ENCODE assay signal across 9 mouse cellular contexts in genomic region chr11:43643180-43643591, GRCm38 (mm10). TPM values are rescaled to one million over a fixed set of nuclear protein-coding genes. Genes with fewer than 3 reads are reported as not detected.
A peak's percentile ranks its signal among the peaks of the same experiment; 100 is the strongest.
DNase-seq lines count a peak whose midpoint lies in the region; ATAC-seq and TF ChIP-seq lines count a peak whose summit lies in the region.
"Had no signal": no experiment of that assay in that cellular context is flagged by ENCODE, and none has a peak within 500 bp of the region (broad histone marks: within the 10 kb centered on the region; RNA-seq: fewer than 3 reads in every experiment).

No protein-coding gene starts in this region.

- H3K27ac ChIP-seq in hindbrain, embryonic 13.5 days, result peak overlapping the region; percentile 78
- peak overlapping the region; percentile 48 for H3K27ac ChIP-seq in midbrain, embryonic 11.5 days (ENCODE audit: low read depth, low read length)
- H3K27ac ChIP-seq in stomach, embryonic 14.5 days (ENCODE audit: low read length), result peak overlapping the region; percentile 18; the same call in 1 of the 2 replicates

- H3K36me3 ChIP-seq in C2C12 (ENCODE audit: control insufficient read depth, insufficient read depth), result no peaks in the 10 kb centered on the region
- no peaks in the 10 kb centered on the region for H3K36me3 ChIP-seq in hindbrain, embryonic 13.5 days
- H3K36me3 ChIP-seq in midbrain, embryonic 11.5 days (ENCODE audit: control insufficient read depth, insufficient read depth, low read length), result no peaks in the 10 kb centered on the region
- no peaks in the 10 kb centered on the region for H3K36me3 ChIP-seq in stomach, embryonic 14.5 days (ENCODE audit: control insufficient read depth, insufficient read depth, low read length)

- ATAC-seq in hindbrain, embryonic 13.5 days (ENCODE audit: low FRiP score), result peak; percentile 91
- ATAC-seq in midbrain, embryonic 11.5 days (ENCODE audit: low FRiP score), result peak; percentile 59
- peak; percentile 78 for ATAC-seq in stomach, embryonic 14.5 days (ENCODE audit: insufficient number of reproducible peaks, insufficient read depth, low FRiP score, low read depth)

- no peak overlapping the region for H3ac ChIP-seq in C2C12 (ENCODE audit: control insufficient read depth, insufficient read length, low read depth)

- H3K27me3 ChIP-seq in C2C12 (ENCODE audit: control insufficient read depth, insufficient read depth, insufficient read length), result no peaks in the 10 kb centered on the region
- no peaks in the 10 kb centered on the region for H3K27me3 ChIP-seq in hindbrain, embryonic 13.5 days
- H3K27me3 ChIP-seq in midbrain, embryonic 11.5 days (ENCODE audit: control insufficient read depth, insufficient read depth, low read length), result no peaks in the 10 kb centered on the region
- H3K27me3 ChIP-seq in stomach, embryonic 14.5 days (ENCODE audit: control insufficient read depth, insufficient read depth, low read length), result no peaks in the 10 kb centered on the region

- no peak for TF ChIP-seq CTCF in C2C12 (IDR thresholded peaks at IDR 0.05; ENCODE audit: control insufficient read depth, insufficient read depth, insufficient read length)

- H3K4me2 ChIP-seq in hindbrain, embryonic 13.5 days, result 0 out of 2 replicates have a peak overlapping the region, but pooled peaks have one; percentile 6
- H3K4me2 ChIP-seq in midbrain, embryonic 11.5 days, result no peak overlapping the region
- no peak overlapping the region for H3K4me2 ChIP-seq in stomach, embryonic 14.5 days (replicated peaks; ENCODE audit: low read depth, low read length)

- H3K9me3 ChIP-seq in hindbrain, embryonic 13.5 days, result no peaks in the 10 kb centered on the region
- H3K9me3 ChIP-seq in midbrain, embryonic 11.5 days (ENCODE audit: control insufficient read depth, low read length), result no peaks in the 10 kb centered on the region
- H3K9me3 ChIP-seq in stomach, embryonic 14.5 days (ENCODE audit: control insufficient read depth, low read depth, low read length), result no peaks in the 10 kb centered on the region

- 16% methylated on average over 2 of the region's 2 CpGs for WGBS in hindbrain, embryonic 13.5 days
- WGBS in midbrain, embryonic 11.5 days, result 44% methylated on average over 2 of the region's 2 CpGs
- WGBS in stomach, embryonic 14.5 days, result 34% methylated on average over 2 of the region's 2 CpGs

- peak; percentile 74 for DNase-seq in brain, adult 2 months (ENCODE audit: low read depth, low spot score)
- peak; percentile 74 to 76 for DNase-seq in frontal cortex, postnatal 14 days (ENCODE audit: low spot score in 2 of 2)
- peak; percentile 89 to 91 for DNase-seq in layer of hippocampus, postnatal 10 days (ENCODE audit: low spot score in 2 of 2)
- DNase-seq in midbrain, embryonic 11.5 days (ENCODE audit: low spot score, missing footprints), result no peak
- no peak for DNase-seq in c-Kit-positive CD71-positive TER-119-positive erythroid progenitor cells, embryonic 14.5 days (ENCODE audit: low spot score)

- H3K4me1 ChIP-seq in hindbrain, embryonic 13.5 days (replicated peaks), result peaks cover 19% of the 10 kb centered on the region
- H3K4me1 ChIP-seq in midbrain, embryonic 11.5 days (ENCODE audit: control insufficient read depth, insufficient read depth, low read length), result peaks cover 9% of the 10 kb centered on the region
- H3K4me1 ChIP-seq in stomach, embryonic 14.5 days (ENCODE audit: control insufficient read depth, insufficient read depth, low read length), result peaks cover 8% of the 10 kb centered on the region; the same call in 1 of the 2 replicates

- H3K79me2 ChIP-seq in C2C12 (ENCODE audit: control insufficient read depth, insufficient read depth), result no peaks in the 10 kb centered on the region

- no peak overlapping the region for H3K4me3 ChIP-seq in C2C12 (ENCODE audit: insufficient read depth, poor library complexity, severe bottlenecking)
- H3K4me3 ChIP-seq in hindbrain, embryonic 13.5 days, result no peak overlapping the region
- H3K4me3 ChIP-seq in midbrain, embryonic 11.5 days (ENCODE audit: low read depth, low read length), result no peak overlapping the region
- no peak overlapping the region for H3K4me3 ChIP-seq in stomach, embryonic 14.5 days (ENCODE audit: low read depth, low read length)

- no peaks in the 10 kb centered on the region for H3K79me3 ChIP-seq in C2C12 (ENCODE audit: low read depth)

- H3K9ac ChIP-seq in hindbrain, embryonic 13.5 days, result no peak overlapping the region
- no peak overlapping the region; the same call in 1 of the 2 replicates for H3K9ac ChIP-seq in midbrain, embryonic 11.5 days (ENCODE audit: low read length)
- no peak overlapping the region for H3K9ac ChIP-seq in stomach, embryonic 14.5 days (replicated peaks; ENCODE audit: low read depth, low read length)

TF ChIP-seq in C2C12, 6 proteins besides CTCF, POLR2A, EP300 and RAD21:
- TF ChIP-seq MAX (IDR thresholded peaks at IDR 0.05) (no peak), CEBPB (IDR thresholded peaks at IDR 0.05; ENCODE audit: low read depth) (peak; percentile 57)

RNA-seq across cellular contexts. Expression of gene Pwwp2a, which starts 38.6 kb away (rescaled TPM):
- 6.2 TPM for polyA plus RNA-seq in C2C12 (2012; fragmentation: generic; extraction: Trizol)
- polyA plus RNA-seq in hindbrain, embryonic 13.5 days (2015; fragmentation: Nextera tagmentation; extraction: Ambion mirVana), result 33.4 and 36.3 TPM in 2 replicates
- 10 to 100 TPM; 66.0 to 70.0 TPM for total RNA-seq in layer of hippocampus, postnatal 10 days (2021)
- polyA plus RNA-seq in midbrain, embryonic 11.5 days (2014; fragmentation: Nextera tagmentation; extraction: Ambion mirVana), result 42.8 and 44.8 TPM in 2 replicates
- 39.5 and 40.0 TPM in 2 replicates for polyA plus RNA-seq in stomach, embryonic 14.5 days (2014; fragmentation: Nextera tagmentation; extraction: Ambion mirVana)

RNA-seq across cellular contexts. Expression of gene Fabp6, which starts 41.8 kb away (rescaled TPM):
- not detected for polyA plus RNA-seq in C2C12 (2012; fragmentation: generic; extraction: Trizol)
- polyA plus RNA-seq in hindbrain, embryonic 13.5 days (2015; fragmentation: Nextera tagmentation; extraction: Ambion mirVana), result not detected in 2 replicates
- not detected for total RNA-seq in layer of hippocampus, postnatal 10 days (2021)
- not detected in 2 replicates for polyA plus RNA-seq in midbrain, embryonic 11.5 days (2014; fragmentation: Nextera tagmentation; extraction: Ambion mirVana)
- polyA plus RNA-seq in stomach, embryonic 14.5 days (2014; fragmentation: Nextera tagmentation; extraction: Ambion mirVana), result not detected in 2 replicates
- polyA plus RNA-seq: liver, embryonic 16.5 days had no signal

RNA-seq across cellular contexts. Expression of gene 4933415A04Rik, which starts 56.3 kb away (rescaled TPM):
- 0.04 TPM for polyA plus RNA-seq in C2C12 (2012; fragmentation: generic; extraction: Trizol)
- polyA plus RNA-seq in hindbrain, embryonic 13.5 days (2015; fragmentation: Nextera tagmentation; extraction: Ambion mirVana), result 6.1 and 7.2 TPM in 2 replicates
- 1 to 10 TPM; 1.9 to 2.6 TPM for total RNA-seq in layer of hippocampus, postnatal 10 days (2021)
- 10.1 and 11.3 TPM in 2 replicates for polyA plus RNA-seq in midbrain, embryonic 11.5 days (2014; fragmentation: Nextera tagmentation; extraction: Ambion mirVana)
- 4.1 and 6.2 TPM in 2 replicates for polyA plus RNA-seq in stomach, embryonic 14.5 days (2014; fragmentation: Nextera tagmentation; extraction: Ambion mirVana)

Comparison
In these comparisons a context has a peak if more than half of its experiments do, and no peak if none do; other contexts are left out.
1. DNase-seq: peak in brain, adult 2 months (single experiment), frontal cortex, postnatal 14 days (2 of 2) and layer of hippocampus, postnatal 10 days (2 of 2); none in midbrain, embryonic 11.5 days (single experiment) and c-Kit-positive CD71-positive TER-119-positive erythroid progenitor cells, embryonic 14.5 days (single experiment).
2. H3K27ac ChIP-seq: peak in every context shown above with its lines; median percentile 78 in hindbrain, embryonic 13.5 days; 48 in midbrain, embryonic 11.5 days; 18 in stomach, embryonic 14.5 days.
3. Peak in every context shown above with its lines, with median percentiles within 50 percentile points of each other: ATAC-seq.